Mouse (Mus musculus): ENCODE results near the gene Tmod2.

- TF ChIP-seq POLR2A (IDR thresholded peaks at IDR 0.05; ENCODE audit: low read depth, low read length), result no peak
- no peak for TF ChIP-seq CTCF (IDR thresholded peaks at IDR 0.05; ENCODE audit: borderline replicate concordance, insufficient read depth, low read length)
Observed at GRCm38 (mm10) chr9:75601510-75601909, 9.6 kb downstream of the Tmod2 start.
